Mouse (Mus musculus): Measurements from ENCODE around the gene BC035947. TPM values are rescaled to one million over a fixed set of nuclear protein-coding genes. Genes with fewer than 3 reads are reported as not detected.

BC035947 gene
- polyA plus RNA-seq, 1 experiment from 2014 or later, result 0.49 TPM

DNA sequence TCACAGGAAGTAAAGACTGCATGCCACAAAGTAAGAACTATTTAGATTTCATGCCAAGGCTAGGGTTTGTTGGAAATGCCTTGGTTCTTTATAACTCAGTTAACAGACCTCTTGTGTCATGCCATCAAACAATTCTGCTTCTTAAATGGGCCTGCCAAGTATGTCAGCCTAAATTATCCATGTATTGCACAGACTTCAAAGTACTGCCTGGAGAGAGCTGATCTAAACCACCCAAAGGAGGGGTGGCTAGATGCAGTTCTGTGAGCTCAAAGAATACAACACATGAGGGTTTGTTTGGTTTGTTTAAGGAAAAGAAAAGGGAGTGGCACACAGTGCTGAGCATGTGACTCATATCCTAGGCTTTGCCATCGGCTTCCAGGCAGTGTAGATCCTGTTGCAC lies 63.9 kb downstream of the BC035947 start:
- peak overlapping the region; percentile 65 for H3K27ac ChIP-seq (replicated peaks)
- H3K4me1 ChIP-seq, result peaks cover 22% of the 10 kb centered on the region
- H3K9ac ChIP-seq, result no peak overlapping the region
- H3K4me2 ChIP-seq (replicated peaks), result no peak overlapping the region
- 18% methylated on average over 1 of the region's 1 CpGs for WGBS
- H3K9me3 ChIP-seq (replicated peaks), result no peaks in the 10 kb centered on the region
- H3K36me3 ChIP-seq, result peaks cover 27% of the 10 kb centered on the region; the same call in 1 of the 2 replicates
- ATAC-seq (ENCODE audit: insufficient number of reproducible peaks, low FRiP score, low TSS enrichment, low read depth), result peak; percentile 73
- H3K27me3 ChIP-seq, result no peaks in the 10 kb centered on the region
- no peak overlapping the region for H3K4me3 ChIP-seq (replicated peaks)

Other genes with a start within 250 kb of the BC035947 start
- 3.2 and 3.6 TPM in 2 replicates for gene Sgpp2, start 201.8 kb downstream of the BC035947 start, polyA plus RNA-seq (2015; fragmentation: Nextera tagmentation; extraction: Ambion mirVana)
- 121 and 123 TPM in 2 replicates for gene Farsb, start 23.3 kb downstream of the BC035947 start, polyA plus RNA-seq (2015; fragmentation: Nextera tagmentation; extraction: Ambion mirVana)
- gene Mogat1, start 1.2 kb downstream of the BC035947 start, polyA plus RNA-seq (2015; fragmentation: Nextera tagmentation; extraction: Ambion mirVana), result 0.77 and 1.4 TPM in 2 replicates
- gene Acsl3, start 145.7 kb upstream of the BC035947 start, polyA plus RNA-seq (2015; fragmentation: Nextera tagmentation; extraction: Ambion mirVana), result 60.6 and 63.6 TPM in 2 replicates
- 4.0 and 4.1 TPM in 2 replicates for gene Utp14b, start 145.9 kb upstream of the BC035947 start, polyA plus RNA-seq (2015; fragmentation: Nextera tagmentation; extraction: Ambion mirVana)